Mouse (Mus musculus) midbrain, embryonic 12.5 days (tissue): ENCODE data around the gene Hist2h3c1. TPM values are rescaled to one million over a fixed set of nuclear protein-coding genes. Genes with fewer than 3 reads are reported as not detected.

Experiments
- ATAC-seq: fragments of 200-750 bp; cut with Nextera tagmentation; 2 replicates; pipeline ENCODE4 v1.8.0; 2017; ENCODE audit warnings: low read depth, moderate TSS enrichment, moderate library complexity; ENCODE audit not compliant: low FRiP score
- H3K27ac ChIP-seq: fragments of 300-500 bp; sonication (generic); replicated peaks from 2 replicates; pipeline ENCODE4 v1.5.1; 2016; ENCODE audit warnings: mild to moderate bottlenecking
- H3K27me3 ChIP-seq: fragments of 300-500 bp; sonication (generic); 2 replicates; pipeline ENCODE4 v1.6.1; 2016; ENCODE audit warnings: mild to moderate bottlenecking
- H3K36me3 ChIP-seq: fragments of 300-500 bp; sonication (generic); 2 replicates; pipeline ENCODE4 v1.6.1; 2016
- H3K4me1 ChIP-seq: fragments of 300-500 bp; sonication (generic); 2 replicates; pipeline ENCODE4 v1.6.1; 2016
- H3K4me2 ChIP-seq: fragments of 300-500 bp; sonication (generic); replicated peaks from 2 replicates; pipeline ENCODE4 v1.6.1; 2016; ENCODE audit warnings: mild to moderate bottlenecking, moderate library complexity
- H3K4me3 ChIP-seq: fragments of 300-500 bp; sonication (generic); 2 replicates; pipeline ENCODE4 v1.5.1; 2016; ENCODE audit warnings: mild to moderate bottlenecking
- H3K9ac ChIP-seq: fragments of 300-500 bp; sonication (generic); replicated peaks from 2 replicates; pipeline ENCODE4 v1.6.1; 2016; ENCODE audit warnings: mild to moderate bottlenecking, moderate library complexity
- H3K9me3 ChIP-seq: fragments of 300-500 bp; sonication (generic); 2 replicates; pipeline ENCODE4 v1.6.1; 2016; ENCODE audit warnings: mild to moderate bottlenecking
- WGBS: fragments of 180-500 bp; shearing (Covaris S2); methylation state at CpG from one replicate; pipeline ENCODE4 v1.1.7; 2016; 5-methylcytosine and 5-hydroxymethylcytosine counted together
- polyA plus RNA-seq: library from polyadenylated mRNA; unstranded; fragments of >200 nt; fragmentation: Nextera tagmentation; extraction: Ambion mirVana; gene quantifications from 2 replicates; pipeline ENCODE4 v1.2.1, GENCODE M21; 2016

Hist2h3c1 gene
- polyA plus RNA-seq, 1 experiment from 2014 or later: 1.4 TPM

- Histone ChIP-seq H3K9ac (no peak overlapping the region), H3K27me3 (no peaks in the 10 kb centered on the region), H3K36me3 (no peaks in the 10 kb centered on the region), H3K9me3 (no peaks in the 10 kb centered on the region), H3K4me2 (peak overlapping the region; percentile 55), H3K4me3 (peak overlapping the region; percentile 41), H3K4me1 (peaks cover 27% of the 10 kb centered on the region), H3K27ac (0 out of 2 replicates have a peak overlapping the region, but pooled peaks have one; percentile 20)
- ATAC-seq: no peak
- WGBS: 53% methylated on average over 6 of the region's 6 CpGs
These were observed 1.9 kb downstream of the Hist2h3c1 start for GRCm38 (mm10) chr3:96248141-96249033.

- 0 out of 2 replicates have a peak overlapping the region, but pooled peaks have one; percentile 20 for H3K27ac ChIP-seq
- 57% methylated on average over 4 of the region's 4 CpGs for WGBS
- no peak for ATAC-seq
These were observed 2.5 kb downstream of the Hist2h3c1 start for GRCm38 (mm10) chr3:96249034-96249345.

GRCm38 (mm10) chr3:96250890-96251289 is 4.4 kb downstream of the Hist2h3c1 start:
- no peak overlapping the region for H3K9ac ChIP-seq
- H3K27me3 ChIP-seq: no peaks in the 10 kb centered on the region
- H3K9me3 ChIP-seq: no peaks in the 10 kb centered on the region
- ATAC-seq: no peak
- H3K36me3 ChIP-seq: no peaks in the 10 kb centered on the region
- no peak overlapping the region for H3K4me2 ChIP-seq
- peaks cover 18% of the 10 kb centered on the region for H3K4me1 ChIP-seq
- 83% methylated on average over 3 of the region's 3 CpGs for whole genome bisulfite sequencing
- no peak overlapping the region for H3K4me3 ChIP-seq
- no peak overlapping the region for H3K27ac ChIP-seq

More at GRCm38 (mm10) chr3:96249034-96249345, 2.5 kb downstream of the Hist2h3c1 start:
- Histone ChIP-seq H3K9ac (no peak overlapping the region), H3K4me1 (peaks cover 25% of the 10 kb centered on the region), H3K4me3 (no peak overlapping the region), H3K9me3 (no peaks in the 10 kb centered on the region), H3K27me3 (no peaks in the 10 kb centered on the region), H3K4me2 (peak overlapping the region; percentile 55), H3K36me3 (no peaks in the 10 kb centered on the region)

- H3K4me3 ChIP-seq: no peak overlapping the region
- H3K27me3 ChIP-seq: no peaks in the 10 kb centered on the region
- 94% methylated on average over 3 of the region's 3 CpGs for WGBS
- no peak overlapping the region for H3K9ac ChIP-seq
- no peak overlapping the region for H3K4me2 ChIP-seq
- H3K27ac ChIP-seq: no peak overlapping the region
- ATAC-seq: no peak
- peaks cover 18% of the 10 kb centered on the region for H3K4me1 ChIP-seq
- H3K36me3 ChIP-seq: no peaks in the 10 kb centered on the region
- no peaks in the 10 kb centered on the region for H3K9me3 ChIP-seq
These were observed 5.3 kb downstream of the Hist2h3c1 start for GRCm38 (mm10) chr3:96251787-96252186.

GRCm38 (mm10) chr3:96254683-96255355 is 8.3 kb downstream of the Hist2h3c1 start:
- no peaks in the 10 kb centered on the region for H3K27me3 ChIP-seq
- H3K9ac ChIP-seq: no peak overlapping the region
- H3K9me3 ChIP-seq: no peaks in the 10 kb centered on the region
- no peaks in the 10 kb centered on the region for H3K4me1 ChIP-seq
- H3K27ac ChIP-seq: no peak overlapping the region
- no peaks in the 10 kb centered on the region for H3K36me3 ChIP-seq
- 42% methylated on average over 10 of the region's 10 CpGs for WGBS
- no peak overlapping the region for H3K4me2 ChIP-seq
- no peak for ATAC-seq
- H3K4me3 ChIP-seq: no peak overlapping the region

- no peaks in the 10 kb centered on the region for H3K27me3 ChIP-seq
- H3K9ac ChIP-seq: no peak overlapping the region
- no peaks in the 10 kb centered on the region for H3K9me3 ChIP-seq
- H3K4me1 ChIP-seq: no peaks in the 10 kb centered on the region
- 82% methylated on average over 5 of the region's 5 CpGs for WGBS
- H3K4me2 ChIP-seq: no peak overlapping the region
- H3K4me3 ChIP-seq: no peak overlapping the region
- no peak for ATAC-seq
- H3K36me3 ChIP-seq: no peaks in the 10 kb centered on the region
- no peak overlapping the region for H3K27ac ChIP-seq
These were observed 9.6 kb downstream of the Hist2h3c1 start for GRCm38 (mm10) chr3:96255926-96256593.

GRCm38 (mm10) chr3:96257190-96257589 is 10.7 kb downstream of the Hist2h3c1 start:
- Histone ChIP-seq H3K27ac (no peak overlapping the region), H3K4me2 (no peak overlapping the region), H3K36me3 (no peaks in the 10 kb centered on the region), H3K4me1 (peaks cover 6% of the 10 kb centered on the region; the same call in 1 of the 2 replicates), H3K9ac (no peak overlapping the region), H3K9me3 (no peaks in the 10 kb centered on the region), H3K27me3 (no peaks in the 10 kb centered on the region), H3K4me3 (no peak overlapping the region)
- WGBS: 86% methylated on average over 3 of the region's 3 CpGs
- no peak for ATAC-seq

GRCm38 (mm10) chr3:96260220-96260619 is 13.7 kb downstream of the Hist2h3c1 start:
- Histone ChIP-seq H3K4me2 (no peak overlapping the region), H3K9ac (no peak overlapping the region), H3K27me3 (no peaks in the 10 kb centered on the region), H3K4me1 (peaks cover 24% of the 10 kb centered on the region), H3K4me3 (no peak overlapping the region), H3K9me3 (no peaks in the 10 kb centered on the region), H3K36me3 (no peaks in the 10 kb centered on the region), H3K27ac (no peak overlapping the region)
- WGBS: 93% methylated on average over 5 of the region's 5 CpGs
- ATAC-seq: no peak

- H3K4me2 ChIP-seq: peak overlapping the region; percentile 85
- no peak for ATAC-seq
These were observed 15.1 kb downstream of the Hist2h3c1 start for GRCm38 (mm10) chr3:96261623-96262022.

GRCm38 (mm10) chr3:96262216-96262875 is 15.9 kb downstream of the Hist2h3c1 start:
- WGBS: 1% methylated on average over 19 of the region's 19 CpGs
- Histone ChIP-seq H3K36me3 (no peaks in the 10 kb centered on the region), H3K4me3 (peak overlapping the region; percentile 57), H3K4me2 (peak overlapping the region; percentile 85), H3K4me1 (peaks cover 26% of the 10 kb centered on the region), H3K27me3 (no peaks in the 10 kb centered on the region), H3K9ac (peak overlapping the region; percentile 87), H3K27ac (peak overlapping the region; percentile 98), H3K9me3 (no peaks in the 10 kb centered on the region)
- ATAC-seq: peak; percentile 83

More at GRCm38 (mm10) chr3:96261623-96262022, 15.1 kb downstream of the Hist2h3c1 start:
- Histone ChIP-seq H3K4me3 (peak overlapping the region; percentile 57), H3K9me3 (no peaks in the 10 kb centered on the region), H3K36me3 (no peaks in the 10 kb centered on the region), H3K27me3 (no peaks in the 10 kb centered on the region), H3K9ac (peak overlapping the region; percentile 87), H3K27ac (peak overlapping the region; percentile 98), H3K4me1 (peaks cover 24% of the 10 kb centered on the region)
- WGBS: 52% methylated on average over 3 of the region's 3 CpGs

GRCm38 (mm10) chr3:96262979-96263550 is 16.6 kb downstream of the Hist2h3c1 start, which contains the start of gene Hist2h4:
Gene Hist2h4, minus strand, starts transcription at chr3:96263311.
- no peaks in the 10 kb centered on the region for H3K27me3 ChIP-seq
- peak; percentile 89 for ATAC-seq
- no peaks in the 10 kb centered on the region for H3K9me3 ChIP-seq
- no peaks in the 10 kb centered on the region for H3K36me3 ChIP-seq
- peaks cover 32% of the 10 kb centered on the region for H3K4me1 ChIP-seq
- peak within 1 kb of the TSS; percentile 87 for H3K9ac ChIP-seq
- peak within 1 kb of the TSS; percentile 98 for H3K27ac ChIP-seq
- peak within 1 kb of the TSS; percentile 85 for H3K4me2 ChIP-seq
- peak within 1 kb of the TSS; percentile 57 for H3K4me3 ChIP-seq
- WGBS: under 1% methylated on average over 40 of the region's 40 CpGs
